Mouse (Mus musculus) forebrain, embryonic 13.5 days (tissue): ENCODE results near the gene Hist1h2ap. TPM values are rescaled to one million over a fixed set of nuclear protein-coding genes. Genes with fewer than 3 reads are reported as not detected.
A peak's percentile ranks its signal among the peaks of the same experiment; 100 is the strongest.
"Not testable (repeated sequence)": the region's sequence is repeated elsewhere in the genome, so short reads cannot be mapped to it uniquely, and the experiment has no call there.

Experiments used
- ATAC-seq: fragments of 200-750 bp; cut with Nextera tagmentation; 2 replicates; pipeline ENCODE4 v1.8.0; 2017
- H3K27ac ChIP-seq: fragments of 300-500 bp; sonication (generic); 2 replicates; pipeline ENCODE4 v1.5.1; 2015; ENCODE audit warnings: inconsistent platforms, mild to moderate bottlenecking, moderate library complexity
- H3K27me3 ChIP-seq: fragments of 300-500 bp; sonication (generic); 2 replicates; pipeline ENCODE4 v1.6.1; 2015; ENCODE audit warnings: mild to moderate bottlenecking, inconsistent platforms
- H3K36me3 ChIP-seq: fragments of 300-500 bp; sonication (generic); 2 replicates; pipeline ENCODE4 v1.6.1; 2015; ENCODE audit warnings: mild to moderate bottlenecking, inconsistent platforms; ENCODE audit not compliant: poor library complexity, severe bottlenecking
- H3K4me1 ChIP-seq: fragments of 300-500 bp; sonication (generic); 2 replicates; pipeline ENCODE4 v1.6.1; 2015; ENCODE audit warnings: inconsistent platforms
- H3K4me2 ChIP-seq: fragments of 300-500 bp; sonication (generic); 2 replicates; pipeline ENCODE4 v1.6.1; 2015; ENCODE audit warnings: inconsistent platforms, mild to moderate bottlenecking, moderate library complexity
- H3K4me3 ChIP-seq: fragments of 300-500 bp; sonication (generic); 2 replicates; pipeline ENCODE4 v1.5.1; 2015; ENCODE audit warnings: mild to moderate bottlenecking, inconsistent platforms
- H3K9ac ChIP-seq: fragments of 300-500 bp; sonication (generic); 2 replicates; pipeline ENCODE4 v1.6.1; 2015; ENCODE audit warnings: mild to moderate bottlenecking, inconsistent platforms
- H3K9me3 ChIP-seq: fragments of 300-500 bp; sonication (generic); replicated peaks from 2 replicates; pipeline ENCODE4 v1.6.1; 2016; ENCODE audit warnings: inconsistent platforms
- WGBS: fragments of 180-500 bp; shearing (Covaris S2); methylation state at CpG from one replicate; pipeline ENCODE4 v1.1.7; 2015; 5-methylcytosine and 5-hydroxymethylcytosine counted together
- microRNA-seq: library from miRNA; unstranded; fragments of <30 nt; microRNA quantifications from one replicate; pipeline ENCODE4, GENCODE M21; 2016
- polyA plus RNA-seq: library from polyadenylated mRNA; unstranded; fragments of >200 nt; fragmentation: Nextera tagmentation; extraction: Ambion mirVana; gene quantifications from 2 replicates; pipeline ENCODE4 v1.2.1, GENCODE M21; 2015

Gene Hist1h2ap
- polyA plus RNA-seq, 1 experiment from 2014 or later: 5,125 TPM

- peak overlapping the region; percentile 43 for H3K4me2 ChIP-seq
- 0 out of 2 replicates have a peak overlapping the region, but pooled peaks have one; percentile 10 for H3K27ac ChIP-seq
- no peak for ATAC-seq
- H3K9me3 ChIP-seq: no peaks in the 10 kb centered on the region
- H3K27me3 ChIP-seq: no peaks in the 10 kb centered on the region
- H3K4me3 ChIP-seq: no peak overlapping the region
- H3K36me3 ChIP-seq: no peaks in the 10 kb centered on the region
- WGBS: 6% methylated on average over 17 of the region's 18 CpGs
- H3K9ac ChIP-seq: peak overlapping the region; percentile 50
- H3K4me1 ChIP-seq: peaks cover 29% of the 10 kb centered on the region
Measured at GRCm38 (mm10) chr13:21790601-21791283, 42.6 kb downstream of the Hist1h2ap start.

GRCm38 (mm10) chr13:21789925-21790324 lies 43.4 kb downstream of the Hist1h2ap start:
- WGBS: 69% methylated on average over 6 of the region's 6 CpGs
- H3K9me3 ChIP-seq: no peaks in the 10 kb centered on the region
- no peak overlapping the region for H3K9ac ChIP-seq
- no peak overlapping the region for H3K4me3 ChIP-seq
- H3K27me3 ChIP-seq: no peaks in the 10 kb centered on the region
- H3K4me2 ChIP-seq: no peak overlapping the region
- H3K36me3 ChIP-seq: no peaks in the 10 kb centered on the region
- no peak overlapping the region for H3K27ac ChIP-seq
- ATAC-seq: no peak
- H3K4me1 ChIP-seq: peaks cover 33% of the 10 kb centered on the region

GRCm38 (mm10) chr13:21787760-21788593 lies 45.3 kb downstream of the Hist1h2ap start:
- peak overlapping the region; percentile 48 for H3K9ac ChIP-seq
- WGBS: 7% methylated on average over 17 of the region's 21 CpGs
- ATAC-seq: peak; percentile 6; the same call in 1 of the 2 replicates
- H3K4me3 ChIP-seq: peak overlapping the region; percentile 39
- H3K27me3 ChIP-seq: no peaks in the 10 kb centered on the region
- no peaks in the 10 kb centered on the region for H3K9me3 ChIP-seq
- no peaks in the 10 kb centered on the region for H3K36me3 ChIP-seq
- peak overlapping the region; percentile 87 for H3K27ac ChIP-seq
- peaks cover 43% of the 10 kb centered on the region for H3K4me1 ChIP-seq
- H3K4me2 ChIP-seq: peak overlapping the region; percentile 62

- WGBS: under 1% methylated on average over 40 of the region's 63 CpGs
- peak; percentile 94 for ATAC-seq
- peak within 1 kb of the TSS; percentile 90 for H3K27ac ChIP-seq
- not testable (repeated sequence) for H3K36me3 ChIP-seq, H3K27me3 ChIP-seq, H3K9me3 ChIP-seq
- H3K4me3 ChIP-seq: peak within 1 kb of the TSS; percentile 39
- peak within 1 kb of the TSS; percentile 62 for H3K4me2 ChIP-seq
- H3K4me1 ChIP-seq: peaks cover 50% of the 10 kb centered on the region
- peak within 1 kb of the TSS; percentile 69 for H3K9ac ChIP-seq
Measured at GRCm38 (mm10) chr13:21786899-21787629, 46.2 kb downstream of the Hist1h2ap start, which contains the start of the genes Hist1h2an and Hist1h2bp. Hist1h2an (minus strand) TSS chr13:21787218. Hist1h2bp (plus strand) TSS chr13:21787461.

- ATAC-seq: no peak
- no peaks in the 10 kb centered on the region for H3K36me3 ChIP-seq
- H3K4me3 ChIP-seq: peak overlapping the region; percentile 39
- H3K27ac ChIP-seq: peak overlapping the region; percentile 90
- no peaks in the 10 kb centered on the region for H3K27me3 ChIP-seq
- peaks cover 51% of the 10 kb centered on the region for H3K4me1 ChIP-seq
- peak overlapping the region; percentile 62 for H3K4me2 ChIP-seq
- peak overlapping the region; percentile 69 for H3K9ac ChIP-seq
- 3% methylated on average over 8 of the region's 8 CpGs for WGBS
- H3K9me3 ChIP-seq: no peaks in the 10 kb centered on the region
Measured at GRCm38 (mm10) chr13:21786189-21786898, 47.0 kb downstream of the Hist1h2ap start.

- 0 out of 2 replicates have a peak overlapping the region, but pooled peaks have one; percentile 46 for H3K4me3 ChIP-seq
- WGBS: 17% methylated on average over 6 of the region's 6 CpGs
- no peaks in the 10 kb centered on the region for H3K27me3 ChIP-seq
- no peaks in the 10 kb centered on the region for H3K36me3 ChIP-seq
- H3K4me1 ChIP-seq: peaks cover 59% of the 10 kb centered on the region
- H3K9ac ChIP-seq: peak overlapping the region; percentile 53
- no peak for ATAC-seq
- peak overlapping the region; percentile 76 for H3K4me2 ChIP-seq
- no peaks in the 10 kb centered on the region for H3K9me3 ChIP-seq
- H3K27ac ChIP-seq: peak overlapping the region; percentile 83
Measured at GRCm38 (mm10) chr13:21784311-21784710, 49.0 kb downstream of the Hist1h2ap start.

- Histone ChIP-seq H3K36me3 (no peaks in the 10 kb centered on the region), H3K9me3 (no peaks in the 10 kb centered on the region), H3K9ac (peak overlapping the region; percentile 53), H3K4me2 (peak overlapping the region; percentile 76), H3K27ac (peak overlapping the region; percentile 83), H3K4me1 (peaks cover 58% of the 10 kb centered on the region), H3K4me3 (peak overlapping the region; percentile 46), H3K27me3 (no peaks in the 10 kb centered on the region)
- 3% methylated on average over 9 of the region's 9 CpGs for WGBS
- no peak for ATAC-seq
Measured at GRCm38 (mm10) chr13:21783734-21784161, 49.6 kb downstream of the Hist1h2ap start.

GRCm38 (mm10) chr13:21783255-21783617 lies 50.1 kb downstream of the Hist1h2ap start, which contains the start of gene Hist1h3i:
Hist1h3i (minus strand) TSS chr13:21783370.
- no peaks in the 10 kb centered on the region for H3K36me3 ChIP-seq
- WGBS: 1% methylated on average over 19 of the region's 20 CpGs
- peak within 1 kb of the TSS; percentile 46 for H3K4me3 ChIP-seq
- peak; percentile 84 for ATAC-seq
- peak within 1 kb of the TSS; percentile 76 for H3K4me2 ChIP-seq
- H3K9me3 ChIP-seq: no peaks in the 10 kb centered on the region
- peaks cover 58% of the 10 kb centered on the region for H3K4me1 ChIP-seq
- H3K27me3 ChIP-seq: no peaks in the 10 kb centered on the region
- peak within 1 kb of the TSS; percentile 93 for H3K27ac ChIP-seq
- peak within 1 kb of the TSS; percentile 79 for H3K9ac ChIP-seq

Small RNA genes lying within 50 kb of the gene (microRNA-seq; reads per million reads assigned to microRNA genes)
- not detected for gene Gm19658
- gene Gm44346: not detected
- gene Gm44466: not detected

Other genes starting within 250 kb of the Hist1h2ap start
- gene Olfr1362, start 219.5 kb downstream of the Hist1h2ap start, polyA plus RNA-seq: not detected in 2 replicates
- not detected in 2 replicates for gene Olfr11, start 191.0 kb downstream of the Hist1h2ap start, polyA plus RNA-seq
- gene Olfr1361, start 170.1 kb downstream of the Hist1h2ap start, polyA plus RNA-seq: not detected in 2 replicates
- not detected in 2 replicates for gene Olfr1360, start 156.1 kb downstream of the Hist1h2ap start, polyA plus RNA-seq
- not detected in 2 replicates for gene Olfr1359, start 135.4 kb downstream of the Hist1h2ap start, polyA plus RNA-seq
- 1.7 and 4.8 TPM in 2 replicates for gene Hist1h2bl, start 117.4 kb downstream of the Hist1h2ap start, polyA plus RNA-seq
- gene Hist1h2ai, start 117.1 kb downstream of the Hist1h2ap start, polyA plus RNA-seq: 23.7 and 32.4 TPM in 2 replicates
- gene Hist1h3h, start 115.8 kb downstream of the Hist1h2ap start, polyA plus RNA-seq: 23.7 and 35.3 TPM in 2 replicates
- gene Hist1h2bm, start 111.5 kb downstream of the Hist1h2ap start, polyA plus RNA-seq: 5.9 and 6.9 TPM in 2 replicates
- gene Hist1h4j, start 98.4 kb downstream of the Hist1h2ap start, polyA plus RNA-seq: 1.3 and 1.9 TPM in 2 replicates
- gene Hist1h4k, start 83.0 kb downstream of the Hist1h2ap start, polyA plus RNA-seq: 6.9 and 11.1 TPM in 2 replicates
- gene Hist1h2ak, start 79.7 kb downstream of the Hist1h2ap start, polyA plus RNA-seq: 49.6 and 61.0 TPM in 2 replicates
- gene Hist1h2bn, start 79.4 kb downstream of the Hist1h2ap start, polyA plus RNA-seq: 4.0 and 8.4 TPM in 2 replicates
- 37.1 and 38.4 TPM in 2 replicates for gene Hist1h1b, start 52.9 kb downstream of the Hist1h2ap start, polyA plus RNA-seq
- 166 and 192 TPM in 2 replicates for gene Hist1h3i, start 50.1 kb downstream of the Hist1h2ap start, polyA plus RNA-seq
- 12.8 and 16.1 TPM in 2 replicates for gene Hist1h2an, start 46.3 kb downstream of the Hist1h2ap start, polyA plus RNA-seq
- 2.1 and 2.3 TPM in 2 replicates for gene Hist1h2bp, start 46.0 kb downstream of the Hist1h2ap start, polyA plus RNA-seq
- gene Hist1h2bq, start 23.3 kb downstream of the Hist1h2ap start, polyA plus RNA-seq: 24.9 and 25.3 TPM in 2 replicates
- gene Hist1h2ao, start 23.0 kb downstream of the Hist1h2ap start, polyA plus RNA-seq: 1.9 TPM in 1 of 2 replicates, not detected in the other
- gene Hist1h4m, start 21.8 kb downstream of the Hist1h2ap start, polyA plus RNA-seq: not detected in 2 replicates
- 12.8 and 20.2 TPM in 2 replicates for gene Hist1h4n, start 1.3 kb downstream of the Hist1h2ap start, polyA plus RNA-seq
- gene Hist1h2br, start 236 bp upstream of the Hist1h2ap start, polyA plus RNA-seq: 24.7 and 27.2 TPM in 2 replicates
- 25.4 and 29.2 TPM in 2 replicates for gene Zfp184, start 111.6 kb upstream of the Hist1h2ap start, polyA plus RNA-seq
- 0.09 TPM in 1 of 2 replicates, not detected in the other for gene Pom121l2, start 147.7 kb upstream of the Hist1h2ap start, polyA plus RNA-seq
- gene Prss16, start 176.2 kb upstream of the Hist1h2ap start, polyA plus RNA-seq: not detected in 2 replicates
- gene Hist1h2ah, start 202.1 kb upstream of the Hist1h2ap start, polyA plus RNA-seq: 2.8 and 10.7 TPM in 2 replicates
- gene Hist1h2bk, start 202.4 kb upstream of the Hist1h2ap start, polyA plus RNA-seq: 7.5 and 10.3 TPM in 2 replicates
- gene Hist1h4i, start 207.9 kb upstream of the Hist1h2ap start, polyA plus RNA-seq: 42.8 and 45.2 TPM in 2 replicates
- 60.3 and 62.0 TPM in 2 replicates for gene Hist1h2ag, start 209.4 kb upstream of the Hist1h2ap start, polyA plus RNA-seq
- 13.3 and 13.9 TPM in 2 replicates for gene Hist1h2bj, start 209.7 kb upstream of the Hist1h2ap start, polyA plus RNA-seq